Mouse (Mus musculus) cerebellum, adult 11 months (tissue): Measurements from ENCODE around the gene Mknk2.

ENCODE experiments used
- DNase-seq: peaks from one replicate; pipeline ENCODE4 v3.0.0; 2022

The Mknk2 gene

GRCm38 (mm10) chr10:80692249-80693165, 14.6 kb upstream of the Mknk2 start:
- no peak for DNase-seq

GRCm38 (mm10) chr10:80687850-80688249, 9.9 kb upstream of the Mknk2 start:
- peak; percentile 68 for DNase-seq

- no peak for DNase-seq
These were observed 8.7 kb upstream of the Mknk2 start for GRCm38 (mm10) chr10:80686617-80687016.

- DNase-seq, result no peak
These were observed 7.1 kb upstream of the Mknk2 start for GRCm38 (mm10) chr10:80684984-80685383.

GRCm38 (mm10) chr10:80684214-80684613, 6.3 kb upstream of the Mknk2 start:
- peak; percentile 52 for DNase-seq

GRCm38 (mm10) chr10:80683647-80684046, 5.7 kb upstream of the Mknk2 start:
- no peak for DNase-seq

- no peak for DNase-seq
These were observed 4.1 kb upstream of the Mknk2 start for GRCm38 (mm10) chr10:80682003-80682402.

GRCm38 (mm10) chr10:80680260-80680696, 2.4 kb upstream of the Mknk2 start:
- no peak for DNase-seq

GRCm38 (mm10) chr10:80679556-80680259, 1.8 kb upstream of the Mknk2 start:
- DNase-seq, result peak; percentile 33

- no peak for DNase-seq
These were observed 877 bp upstream of the Mknk2 start for GRCm38 (mm10) chr10:80678601-80679377.

- peak; percentile 33 for DNase-seq
These were observed 610 bp downstream of the Mknk2 start for GRCm38 (mm10) chr10:80677128-80677875.

GRCm38 (mm10) chr10:80676198-80676928, 1.5 kb downstream of the Mknk2 start:
- DNase-seq, result peak; percentile 100

GRCm38 (mm10) chr10:80675405-80676197, 2.3 kb downstream of the Mknk2 start:
- DNase-seq, result peak; percentile 57

GRCm38 (mm10) chr10:80674851-80675404, 3.0 kb downstream of the Mknk2 start:
- DNase-seq, result no peak

- peak; percentile 52 for DNase-seq
These were observed 3.7 kb downstream of the Mknk2 start for GRCm38 (mm10) chr10:80674161-80674711.

- DNase-seq, result no peak
These were observed 4.2 kb downstream of the Mknk2 start for GRCm38 (mm10) chr10:80673690-80674089.

- no peak for DNase-seq
These were observed 5.8 kb downstream of the Mknk2 start for GRCm38 (mm10) chr10:80671936-80672690.

- DNase-seq, result no peak
These were observed 6.7 kb downstream of the Mknk2 start for GRCm38 (mm10) chr10:80671251-80671650.

GRCm38 (mm10) chr10:80670531-80670930, 7.4 kb downstream of the Mknk2 start:
- DNase-seq, result no peak
